Mouse (Mus musculus) testis, postnatal 10 days (tissue): ENCODE measurements around the gene Olfr310.

ENCODE experiments used
- DNase-seq: peaks from one replicate; pipeline ENCODE4 v3.0.0; 2021; ENCODE audit warnings: low spot score

The Olfr310 gene

DNA sequence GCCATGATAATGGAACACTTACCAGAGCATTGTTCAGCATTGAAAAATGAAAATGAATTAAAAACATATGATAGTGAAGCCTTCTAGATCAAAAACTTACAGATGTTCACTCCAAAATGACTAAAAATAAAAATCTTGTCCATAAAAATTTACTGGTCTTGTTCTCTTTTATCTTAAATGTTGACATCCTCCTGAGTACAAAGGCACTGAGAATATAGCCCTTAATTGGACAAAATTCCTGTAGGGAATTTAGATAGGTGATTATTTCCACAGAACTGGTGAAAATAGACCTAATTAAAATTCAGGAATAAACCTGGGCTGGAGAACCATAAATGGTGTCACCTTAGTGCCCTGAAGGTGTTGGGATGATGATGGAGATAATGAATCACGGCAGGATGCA, at the start of gene Olfr310:
Gene Olfr310 (minus strand): TSS at position 101 of the 400 bp plus-strand sequence.
- DNase-seq: no peak

DNA sequence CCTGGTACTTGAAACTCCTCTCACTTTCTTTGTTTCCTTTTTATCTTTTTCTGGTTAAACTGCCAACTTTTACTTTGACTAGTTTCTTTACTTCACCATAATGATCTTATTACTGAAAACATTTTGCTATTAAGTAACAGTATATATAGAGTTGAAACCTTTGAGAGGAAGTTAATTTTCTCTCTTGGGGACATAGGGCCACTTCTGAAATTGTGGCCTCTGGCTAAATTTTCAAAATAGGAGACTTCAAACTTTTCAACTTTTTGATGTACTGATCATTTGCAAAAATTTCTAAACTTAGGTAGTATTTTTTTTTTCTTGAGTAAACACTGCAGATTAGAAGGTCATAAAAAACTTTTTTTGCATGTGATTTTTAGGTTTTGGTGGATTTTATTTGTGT, 48.6 kb upstream of the Olfr310 start, which contains the start of gene Olfr308:
Gene Olfr308 (minus strand): TSS at position 101 of the 400 bp plus-strand sequence.
- DNase-seq: no peak

DNA sequence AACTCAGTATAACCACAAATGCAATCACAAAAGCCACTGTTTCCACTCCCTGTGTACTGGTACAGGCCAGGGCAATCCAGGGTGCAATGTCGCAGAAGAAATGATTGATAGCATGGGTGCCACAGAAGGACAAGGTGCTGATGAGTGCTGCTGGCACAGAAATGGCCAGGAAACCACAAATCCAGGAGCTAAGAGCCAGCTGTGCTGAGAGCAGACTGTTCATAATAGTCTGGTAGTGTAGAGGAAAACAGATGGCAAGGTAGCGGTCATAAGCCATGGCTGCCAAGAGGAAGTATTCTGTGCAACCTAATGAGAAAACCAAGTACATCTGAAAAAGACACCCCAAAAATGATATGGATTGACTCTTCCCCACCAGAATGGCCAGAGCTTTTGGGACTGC, 44.4 kb upstream of the Olfr310 start:
- no peak for DNase-seq

DNA sequence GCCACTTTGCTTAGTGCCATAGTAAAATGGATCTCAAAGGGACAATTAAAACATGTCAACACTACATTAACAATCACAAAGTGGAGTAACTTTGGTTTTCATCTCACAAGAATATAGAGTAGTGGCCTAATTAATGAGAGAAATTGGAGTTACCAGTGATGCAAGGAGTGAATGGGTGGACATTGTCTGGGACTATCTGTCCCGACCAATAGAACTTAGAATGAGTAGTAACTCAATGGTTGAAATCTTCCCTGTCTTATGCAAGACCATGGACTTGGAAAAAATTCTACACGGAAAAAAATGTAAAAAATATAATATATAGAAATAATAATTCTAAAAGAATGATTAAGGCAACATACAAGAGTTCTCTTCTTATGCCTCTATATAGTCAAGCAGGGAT, 36.6 kb upstream of the Olfr310 start, which contains the start of gene Olfr309:
Gene Olfr309 (minus strand): TSS at position 101 of the 400 bp plus-strand sequence.
- no peak for DNase-seq

DNA sequence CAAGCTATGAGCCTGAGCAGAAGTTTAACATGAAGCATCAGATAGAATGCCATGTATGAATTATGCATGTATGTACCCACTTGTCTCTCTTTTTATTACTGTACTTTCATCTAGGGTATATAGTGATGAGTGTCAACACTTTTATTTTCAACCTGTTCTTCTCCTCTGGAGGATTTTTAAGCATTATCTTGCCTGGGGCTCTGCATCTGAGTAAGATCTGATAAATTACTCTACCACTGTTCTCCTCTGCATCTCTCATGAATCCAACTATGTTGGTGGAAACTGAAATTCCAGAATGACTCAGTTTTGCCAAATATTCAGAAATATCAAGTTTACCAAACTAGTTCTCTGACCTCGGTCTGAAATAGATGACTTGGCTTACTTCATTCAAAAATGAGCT, 30.8 kb downstream of the Olfr310 start, which contains the start of gene Vmn2r76:
Gene Vmn2r76 (minus strand): TSS at position 101 of the 400 bp plus-strand sequence.
- no peak for DNase-seq
